Mouse (Mus musculus) lung, postnatal 10 days (tissue): ENCODE data around the gene Dok5.

ENCODE experiments used
- DNase-seq: peaks from one replicate; pipeline ENCODE4 v3.0.0; 2021

Dok5 gene

DNA sequence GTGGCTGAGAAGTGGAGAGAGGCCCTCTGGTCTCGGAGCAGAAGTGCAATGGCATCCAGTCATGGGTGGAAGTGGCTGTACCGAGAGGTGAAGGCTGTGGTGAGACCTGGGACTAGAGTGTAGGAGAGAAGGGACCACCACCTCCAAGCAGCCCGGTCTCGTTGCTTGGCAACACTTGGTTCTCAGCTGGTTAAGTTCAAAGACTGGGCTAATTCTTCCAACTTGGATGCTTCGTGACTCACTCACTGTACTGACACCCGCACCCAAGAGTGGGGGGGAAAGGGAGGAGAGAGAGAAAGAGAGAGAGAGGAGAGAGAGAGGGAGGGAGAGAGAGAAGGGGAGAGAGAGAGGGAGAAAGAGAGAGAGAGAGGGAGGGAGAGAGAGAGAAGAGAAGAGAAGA, 133.2 kb downstream of the Dok5 start:
- DNase-seq, result no peak

DNA sequence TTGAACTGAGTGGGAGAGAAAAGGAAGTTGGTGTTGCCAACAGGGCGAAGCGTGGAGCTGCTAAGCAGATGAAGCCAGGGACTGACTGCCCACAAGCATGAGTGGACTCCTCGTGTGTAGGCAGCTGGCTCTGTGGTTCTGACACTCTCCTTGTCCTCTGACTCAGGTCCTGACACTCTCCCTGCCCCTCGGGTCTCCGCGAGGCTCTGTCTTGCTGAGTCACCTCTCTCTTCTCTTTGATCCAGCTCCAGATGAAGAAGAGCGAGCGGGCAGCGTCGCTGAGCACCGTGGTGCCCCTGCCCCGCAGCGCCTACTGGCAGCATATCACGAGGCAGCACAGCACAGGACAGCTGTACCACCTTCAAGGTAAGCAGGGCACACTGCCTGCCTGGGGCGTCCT, 139.0 kb downstream of the Dok5 start:
- no peak for DNase-seq

DNA sequence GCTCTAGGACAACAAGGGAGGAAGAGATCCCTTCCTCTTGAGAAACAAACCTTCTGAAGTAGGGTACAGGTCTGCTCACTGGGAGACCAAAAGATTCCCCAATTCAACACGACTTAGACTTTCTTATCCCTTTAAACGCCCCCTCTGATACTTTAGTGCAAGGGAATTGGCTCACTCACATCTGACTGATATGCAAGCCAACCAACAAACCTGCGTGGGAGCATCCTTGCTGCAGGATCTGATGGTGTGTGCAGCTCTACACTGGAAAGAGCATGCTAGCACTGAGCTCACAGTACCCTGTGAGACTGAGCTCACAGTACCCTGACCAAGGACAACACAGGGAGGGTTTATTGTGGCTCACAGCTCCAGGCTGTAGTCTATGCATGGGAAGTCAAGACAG, 139.9 kb downstream of the Dok5 start:
- no peak for DNase-seq

DNA sequence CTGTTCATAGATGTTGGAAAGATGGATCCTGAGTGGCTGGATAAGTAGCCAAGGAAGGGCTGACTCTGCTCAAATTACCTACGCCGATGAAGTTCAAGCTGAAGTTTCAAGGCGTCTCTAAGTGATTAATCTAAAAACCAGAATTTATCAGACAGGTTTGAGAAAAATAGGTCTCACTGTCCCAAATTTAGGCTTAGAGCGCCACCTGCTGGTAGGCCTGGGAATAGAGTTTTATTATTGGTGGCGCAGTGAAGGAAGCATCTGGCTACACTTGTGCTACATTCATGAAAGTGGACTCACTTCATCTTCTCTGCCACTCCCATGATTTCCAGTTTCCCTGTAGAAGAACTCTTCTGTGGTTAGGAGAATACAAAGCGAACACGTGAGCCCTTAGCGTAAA, 141.8 kb downstream of the Dok5 start:
- peak; percentile 79 for DNase-seq

DNA sequence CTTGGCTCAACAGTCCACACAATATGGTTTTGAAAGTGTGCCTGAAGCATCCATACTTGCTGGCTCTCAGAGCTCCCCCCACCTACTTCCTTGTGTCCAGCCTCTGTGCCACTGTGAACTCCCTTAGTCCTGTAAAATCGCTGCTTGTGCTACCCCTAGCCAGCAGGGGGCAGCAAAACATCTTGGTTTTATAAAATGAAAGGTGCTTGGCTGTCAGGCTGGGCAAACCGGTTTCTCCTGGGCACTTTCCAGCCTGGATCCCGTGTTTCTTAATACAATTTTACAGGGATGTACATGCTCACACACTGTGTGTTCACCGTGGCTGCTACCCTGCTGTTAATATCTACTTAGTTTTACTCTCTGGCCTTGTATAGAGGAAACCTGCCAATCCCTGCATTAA, 145.9 kb downstream of the Dok5 start:
- peak; percentile 87 for DNase-seq

DNA sequence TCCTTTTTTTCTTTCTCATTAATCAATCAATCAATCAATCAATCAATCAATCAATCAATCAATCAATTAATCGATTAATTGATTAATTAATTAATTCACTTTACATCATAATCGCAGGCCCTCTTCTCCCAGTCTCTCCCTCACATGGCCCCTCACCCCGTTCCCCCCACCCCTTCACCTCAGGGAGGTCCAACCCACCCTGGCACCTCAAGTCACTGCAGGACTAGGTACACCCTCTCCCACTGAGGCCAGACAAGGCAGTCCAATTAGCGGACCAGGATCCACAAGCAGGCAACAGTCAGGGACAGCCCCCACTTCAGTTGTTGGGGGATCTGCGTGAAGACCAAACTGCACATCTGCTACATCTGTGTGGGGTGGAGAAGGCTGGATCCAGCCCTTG, 146.3 kb downstream of the Dok5 start:
- DNase-seq, result no peak

DNA sequence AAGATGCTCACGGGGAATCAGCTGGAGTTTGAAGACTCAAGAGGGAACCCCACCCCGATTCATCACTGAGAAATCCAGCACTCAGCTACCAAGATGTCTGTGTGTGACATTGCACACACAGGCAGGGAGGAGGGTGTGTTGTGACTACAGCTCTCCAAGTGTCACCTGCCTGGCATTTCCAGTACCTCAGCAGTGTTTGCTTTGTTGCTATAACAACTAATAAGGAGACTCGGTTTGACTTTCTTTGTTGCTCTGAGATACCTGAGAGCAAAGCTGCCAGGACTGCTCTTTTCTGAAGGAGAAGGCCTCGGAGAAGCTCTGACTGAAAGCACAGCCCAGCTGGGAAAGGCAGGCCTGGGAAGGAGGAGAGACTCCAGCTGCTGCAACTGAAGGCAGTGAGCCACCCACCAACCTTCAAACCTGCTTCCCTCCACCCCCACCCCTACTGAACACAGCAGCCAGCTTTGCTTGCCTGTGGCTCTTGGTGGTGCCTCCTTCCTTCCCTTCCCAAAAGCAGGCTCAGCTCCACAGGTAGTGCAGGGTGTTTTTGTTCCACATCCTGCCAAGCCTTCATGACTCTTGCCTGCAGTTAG, 152.7 kb downstream of the Dok5 start:
- DNase-seq, result peak; percentile 19

DNA sequence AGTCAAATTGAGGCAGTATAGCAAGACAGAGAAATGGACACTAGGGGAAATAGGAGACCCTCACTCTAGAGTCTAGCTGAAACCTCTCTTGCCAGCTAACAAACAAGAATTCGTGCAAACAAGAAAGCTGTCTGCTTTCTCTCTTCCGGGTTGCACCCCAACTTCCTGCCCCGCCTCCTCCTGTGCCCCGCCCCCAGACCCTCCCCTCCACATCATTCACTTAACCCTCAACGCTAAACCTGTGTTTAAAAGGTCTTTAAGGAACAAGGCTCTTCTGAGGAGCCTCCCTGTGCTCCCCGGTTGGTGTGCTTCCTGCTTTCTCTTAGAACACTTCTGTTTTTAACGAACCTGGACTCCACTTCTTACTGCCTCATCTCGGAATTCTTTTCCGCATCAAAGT, 156.4 kb downstream of the Dok5 start:
- DNase-seq, result no peak

DNA sequence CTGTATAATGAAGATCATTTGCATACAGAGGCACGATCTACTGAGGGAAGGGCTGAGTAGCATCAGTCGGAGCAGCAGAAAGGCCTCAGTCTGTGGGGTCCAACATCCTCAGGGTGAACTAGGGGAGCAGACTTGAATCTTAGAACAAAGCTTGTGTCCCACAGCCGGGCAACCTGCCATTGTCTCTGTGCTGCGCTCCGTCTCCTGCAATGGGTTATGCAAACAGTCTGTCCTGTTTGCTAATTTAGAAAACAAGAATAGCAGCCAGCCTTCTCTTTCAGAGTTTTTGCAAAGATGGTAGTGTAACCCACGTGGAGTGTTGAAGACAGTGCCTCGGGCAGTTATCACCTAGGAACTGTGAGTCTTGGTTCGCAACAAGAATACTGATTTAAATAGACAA, 163.5 kb downstream of the Dok5 start:
- DNase-seq, result no peak

DNA sequence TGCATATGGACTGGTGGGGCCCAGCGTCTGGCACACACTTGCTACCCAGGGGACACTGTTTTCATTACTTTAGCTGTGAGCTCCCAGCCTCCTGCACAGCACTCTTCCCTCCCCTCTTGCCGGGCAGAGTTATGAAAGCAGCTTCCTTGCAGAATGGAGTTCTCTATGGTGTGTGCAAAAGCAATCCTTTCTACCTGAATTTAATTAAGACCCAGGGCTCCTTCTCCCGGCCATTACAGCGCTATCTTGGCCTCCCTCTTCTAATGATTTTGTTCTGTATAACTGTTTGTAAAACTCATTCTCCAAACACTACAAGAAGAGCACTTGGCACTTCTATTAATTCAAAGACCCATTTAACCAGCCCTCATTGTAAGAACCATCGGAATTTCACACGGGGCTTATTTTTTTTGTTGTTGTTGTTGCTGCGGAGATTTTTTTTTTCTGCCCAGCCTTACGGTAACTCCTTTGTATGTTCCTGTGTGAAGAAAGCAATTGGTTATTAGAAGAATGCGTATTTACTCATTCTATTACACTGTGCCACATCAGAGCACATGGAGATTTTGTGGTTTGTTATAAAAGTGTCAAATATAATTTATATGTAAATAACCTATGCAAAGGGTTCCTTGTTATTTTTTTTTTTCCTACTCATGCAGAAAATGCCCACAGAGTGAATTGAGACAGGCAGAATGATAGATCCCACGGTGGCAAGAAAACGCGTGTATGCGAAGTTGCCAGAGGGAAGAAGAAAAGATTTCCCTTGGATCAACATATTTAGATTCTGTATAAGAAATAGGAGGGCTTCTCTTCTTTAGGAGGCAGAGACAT, 170.8 kb downstream of the Dok5 start:
- DNase-seq, result no peak

DNA sequence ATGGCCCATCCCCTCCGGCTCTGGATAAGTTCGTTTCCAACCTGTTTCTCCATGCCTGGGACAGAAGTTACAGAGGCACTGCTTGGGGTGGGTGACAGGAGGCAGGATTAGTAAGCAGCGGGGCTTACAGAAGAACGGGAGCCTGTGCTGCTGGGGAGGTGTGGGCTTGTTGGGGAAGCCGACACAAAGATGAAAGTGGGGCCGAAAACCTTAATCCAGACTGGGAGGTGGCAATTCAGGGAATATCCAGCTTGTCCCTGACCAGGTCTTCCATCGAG, 171.4 kb downstream of the Dok5 start:
- no peak for DNase-seq

DNA sequence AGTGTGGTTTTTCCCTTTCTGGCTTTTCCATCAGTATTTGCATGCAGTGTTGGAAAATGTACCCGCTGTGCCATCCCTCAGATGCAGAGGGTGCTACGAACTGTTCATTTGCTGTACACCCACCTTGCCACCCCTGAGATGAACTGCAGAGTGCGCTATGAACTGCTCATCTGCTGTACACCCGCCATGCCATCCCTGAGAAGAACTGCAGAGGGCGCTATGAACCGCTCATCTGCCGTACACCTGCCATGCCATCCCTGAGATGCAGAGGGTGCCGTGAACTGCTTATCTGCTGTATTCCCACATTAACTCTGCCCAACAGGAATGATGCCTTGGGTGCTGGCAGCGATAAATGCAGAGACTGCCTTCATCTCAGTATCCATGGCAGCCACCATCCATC, 171.8 kb downstream of the Dok5 start:
- no peak for DNase-seq

DNA sequence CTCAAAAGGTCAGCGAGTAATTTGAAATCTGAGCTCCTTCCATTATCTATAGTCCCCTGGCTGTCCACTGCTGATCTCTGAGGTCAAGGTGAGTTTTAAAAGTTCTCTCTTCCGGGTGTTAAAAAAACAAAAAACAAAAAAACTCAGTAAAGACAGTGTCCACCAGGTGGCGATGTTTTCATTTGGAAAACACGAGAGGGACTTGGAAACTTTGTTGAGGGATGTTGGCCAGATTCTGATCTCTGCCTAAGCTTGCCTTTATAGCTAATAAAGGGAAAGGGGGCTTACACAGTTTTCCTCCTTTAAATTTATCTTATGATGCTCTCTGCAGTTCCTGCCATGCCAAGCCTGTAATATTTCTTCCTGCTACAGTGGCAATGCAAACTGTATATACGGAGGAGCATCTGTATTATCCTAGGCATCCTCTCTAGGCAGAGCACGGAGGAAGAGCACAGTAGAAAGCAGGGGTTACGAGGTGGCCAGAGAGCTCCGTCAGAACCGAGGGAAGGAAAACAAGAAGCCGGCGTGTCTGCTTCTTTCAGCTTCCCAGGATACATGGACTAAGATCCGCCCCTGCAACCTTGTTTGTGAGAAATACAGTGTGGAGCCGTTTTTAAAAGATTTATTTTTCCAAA, 181.1 kb downstream of the Dok5 start:
- peak; percentile 61 for DNase-seq

DNA sequence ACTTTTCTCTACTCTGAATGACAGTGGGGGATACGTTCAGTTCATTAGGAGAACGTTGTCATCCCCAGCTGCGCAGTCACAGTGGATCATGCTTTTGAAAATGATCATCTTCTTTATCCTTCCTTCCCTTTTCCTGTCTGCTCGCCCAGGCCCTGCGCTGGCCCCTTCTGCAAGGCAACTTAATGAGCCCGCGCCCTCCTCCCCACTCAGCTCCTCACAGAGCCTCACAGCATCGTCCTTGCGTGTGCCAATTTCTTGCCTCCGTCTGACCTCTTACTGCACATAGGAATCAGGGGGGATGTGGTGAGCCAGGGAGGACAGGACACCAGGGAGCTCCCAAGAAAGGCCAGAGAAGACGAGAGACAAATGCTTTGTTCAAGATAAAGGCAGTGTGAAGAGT, 182.3 kb downstream of the Dok5 start:
- DNase-seq, result no peak

DNA sequence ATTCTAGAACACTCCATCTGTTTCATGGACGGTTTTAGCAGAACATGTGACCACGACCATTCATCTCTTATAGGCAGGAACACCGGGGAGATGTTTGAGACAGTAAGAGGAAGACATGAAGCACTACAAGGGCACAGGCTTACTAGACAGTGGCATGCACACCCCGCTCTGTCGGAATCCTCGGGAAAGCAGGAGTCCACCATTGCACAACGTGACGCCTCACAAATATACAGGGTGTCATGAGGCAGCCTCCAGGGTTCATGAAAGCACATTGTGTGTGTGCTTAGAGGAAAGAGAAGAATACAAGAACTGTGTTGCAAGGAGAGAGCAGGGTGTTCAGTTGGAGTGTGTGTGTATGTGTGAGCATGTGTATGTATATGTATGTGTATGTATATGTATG, 184.0 kb downstream of the Dok5 start:
- no peak for DNase-seq

DNA sequence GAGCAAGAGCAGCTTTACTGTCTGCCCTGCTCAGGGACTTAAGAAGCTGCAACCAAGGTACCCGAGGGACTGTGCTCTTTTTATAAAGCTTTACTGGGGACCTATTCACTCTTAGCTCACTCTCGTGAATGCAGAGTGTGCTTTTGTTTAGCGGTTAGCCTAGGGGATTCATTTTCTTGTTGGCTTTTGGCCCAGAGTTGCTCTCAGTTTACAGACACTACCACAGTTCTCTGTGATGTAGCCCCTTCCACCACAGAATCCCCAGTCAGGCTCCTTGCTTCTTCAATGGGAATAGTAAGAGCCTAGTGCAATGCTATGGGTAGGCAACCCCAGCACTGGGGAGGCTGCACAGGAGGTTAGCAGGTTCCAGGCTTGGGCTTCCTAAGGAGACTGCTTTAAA, 190.7 kb downstream of the Dok5 start:
- DNase-seq, result no peak

DNA sequence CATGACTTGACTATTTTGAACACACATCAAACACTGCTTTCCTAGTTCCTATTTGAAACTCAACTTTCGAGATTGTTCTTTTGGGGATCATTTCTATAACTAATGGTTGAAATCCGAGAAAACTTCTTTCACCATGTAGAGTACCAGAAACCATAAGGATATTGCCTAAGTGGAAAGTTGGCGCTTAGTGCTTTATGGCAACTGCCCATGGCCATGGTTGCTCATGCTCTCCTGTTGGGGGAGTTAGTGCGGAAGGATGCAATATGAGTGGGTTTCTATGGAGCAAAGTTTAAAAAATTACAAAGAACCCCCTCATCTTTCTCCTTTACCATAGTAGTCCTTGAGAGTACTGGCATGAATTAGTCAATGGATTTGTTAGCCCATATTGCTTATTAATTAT, 192.5 kb downstream of the Dok5 start:
- no peak for DNase-seq

DNA sequence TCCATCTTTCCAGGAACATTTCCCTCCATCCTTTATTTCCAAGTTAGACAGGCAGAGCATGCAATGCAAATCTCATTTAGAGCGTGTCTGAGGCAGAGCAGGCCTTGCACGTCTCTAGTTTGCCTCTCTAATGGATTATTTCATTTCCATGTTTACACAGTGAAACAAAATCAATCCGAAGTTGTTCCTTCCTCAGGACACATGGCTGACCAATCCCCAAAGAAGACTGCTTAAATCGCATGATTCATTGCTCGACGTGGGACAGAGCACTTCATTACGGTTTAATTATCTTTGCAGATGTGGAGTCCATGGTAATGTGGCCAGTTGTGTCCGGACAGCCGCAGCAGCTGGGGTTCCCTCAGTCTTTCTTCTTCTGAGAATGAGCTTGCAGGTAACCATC, 194.6 kb downstream of the Dok5 start:
- DNase-seq, result no peak
